Mouse (Mus musculus): ENCODE data around the gene Sec23ip.

- TF ChIP-seq CTCF (IDR thresholded peaks at IDR 0.05; ENCODE audit: control insufficient read depth, insufficient read depth, insufficient read length) (no peak), MYOG (IDR thresholded peaks at IDR 0.05; ENCODE audit: control insufficient read depth, extremely low read depth, insufficient read length) (no peak), MAX (IDR thresholded peaks at IDR 0.05) (no peak)
Observed at GRCm38 (mm10) chr7:128752012-128752411, 7.3 kb downstream of the Sec23ip start.

All from C2C12 (cell line).